Mouse (Mus musculus): ENCODE results near the gene Mri1. TPM values are rescaled to one million over a fixed set of nuclear protein-coding genes. Genes with fewer than 3 reads are reported as not detected.
A peak's percentile ranks its signal among the peaks of the same experiment; 100 is the strongest.

The Mri1 gene
- polyA plus RNA-seq, 1 experiment from 2014 or later: 48.4 TPM

- no peak overlapping the region for H3K9ac ChIP-seq
- no peaks in the 10 kb centered on the region for H3K36me3 ChIP-seq
- 55% methylated on average over 4 of the region's 4 CpGs for WGBS (ENCODE audit: insufficient replicate concordance)
- no peak overlapping the region for H3K4me3 ChIP-seq (replicated peaks)
- H3K4me1 ChIP-seq (replicated peaks): peaks cover 24% of the 10 kb centered on the region
- H3K9me3 ChIP-seq (replicated peaks): no peaks in the 10 kb centered on the region
- no peak overlapping the region for H3K4me2 ChIP-seq
- H3K27ac ChIP-seq: no peak overlapping the region
- H3K27me3 ChIP-seq: no peaks in the 10 kb centered on the region
- DNase-seq: no peak
- no peak for ATAC-seq (ENCODE audit: low read depth)
Measured at GRCm38 (mm10) chr8:84272302-84272701, 15.2 kb upstream of the Mri1 start.

- H3K4me3 ChIP-seq (replicated peaks): peak within 1 kb of the TSS; percentile 83
- H3K9me3 ChIP-seq (replicated peaks): no peaks in the 10 kb centered on the region
- peaks cover 19% of the 10 kb centered on the region for H3K36me3 ChIP-seq
- H3K27me3 ChIP-seq: no peaks in the 10 kb centered on the region
- peaks cover 15% of the 10 kb centered on the region for H3K4me1 ChIP-seq (replicated peaks)
- H3K9ac ChIP-seq: peak within 1 kb of the TSS; percentile 81
- H3K4me2 ChIP-seq: peak within 1 kb of the TSS; percentile 84
- under 1% methylated on average over 44 of the region's 44 CpGs for WGBS (ENCODE audit: insufficient replicate concordance)
- peak within 1 kb of the TSS; percentile 45 for H3K27ac ChIP-seq
- DNase-seq (peak; percentile 100), ATAC-seq (ENCODE audit: low read depth) (peak; percentile 99)
Measured at GRCm38 (mm10) chr8:84269950-84270773, 13.0 kb upstream of the Mri1 start, which contains the start of gene Ccdc130. Ccdc130 (minus strand) TSS chr8:84270380.

- 75% methylated on average over 4 of the region's 4 CpGs for WGBS (ENCODE audit: insufficient replicate concordance)
- DNase-seq: no peak
- Histone ChIP-seq H3K4me2 (no peak overlapping the region), H3K4me1 (replicated peaks) (peaks cover 16% of the 10 kb centered on the region), H3K9me3 (replicated peaks) (no peaks in the 10 kb centered on the region), H3K9ac (no peak overlapping the region), H3K36me3 (peaks cover 80% of the 10 kb centered on the region), H3K4me3 (replicated peaks) (no peak overlapping the region), H3K27ac (no peak overlapping the region), H3K27me3 (no peaks in the 10 kb centered on the region)
- ATAC-seq (ENCODE audit: low read depth): no peak
Measured at GRCm38 (mm10) chr8:84261098-84261497, 4.0 kb upstream of the Mri1 start.

GRCm38 (mm10) chr8:84256458-84256821 is 686 bp downstream of the Mri1 start:
- ATAC-seq (ENCODE audit: low read depth): peak; percentile 62
- 8% methylated on average over 6 of the region's 6 CpGs for WGBS (ENCODE audit: insufficient replicate concordance)
- Histone ChIP-seq H3K27ac (peak overlapping the region; percentile 95), H3K4me1 (replicated peaks) (peaks cover 21% of the 10 kb centered on the region), H3K36me3 (peaks cover 70% of the 10 kb centered on the region), H3K4me3 (replicated peaks) (peak overlapping the region; percentile 88), H3K27me3 (no peaks in the 10 kb centered on the region), H3K9ac (peak overlapping the region; percentile 91), H3K4me2 (peak overlapping the region; percentile 100), H3K9me3 (replicated peaks) (no peaks in the 10 kb centered on the region)
- DNase-seq: peak; percentile 24

GRCm38 (mm10) chr8:84255858-84256257 is 1.3 kb downstream of the Mri1 start:
- H3K36me3 ChIP-seq: peaks cover 72% of the 10 kb centered on the region
- H3K9me3 ChIP-seq (replicated peaks): no peaks in the 10 kb centered on the region
- H3K9ac ChIP-seq: peak overlapping the region; percentile 91
- H3K27me3 ChIP-seq: no peaks in the 10 kb centered on the region
- 64% methylated on average over 3 of the region's 3 CpGs for WGBS (ENCODE audit: insufficient replicate concordance)
- peak overlapping the region; percentile 88 for H3K4me3 ChIP-seq (replicated peaks)
- peak overlapping the region; percentile 100 for H3K4me2 ChIP-seq
- H3K27ac ChIP-seq: peak overlapping the region; percentile 95
- no peak for ATAC-seq (ENCODE audit: low read depth)
- H3K4me1 ChIP-seq (replicated peaks): peaks cover 21% of the 10 kb centered on the region
- no peak for DNase-seq

GRCm38 (mm10) chr8:84249257-84250170 is 7.6 kb downstream of the Mri1 start, which contains the start of gene D8Ertd738e:
D8Ertd738e (minus strand) TSS chr8:84249719.
- peak within 1 kb of the TSS; percentile 80 for H3K4me2 ChIP-seq
- H3K27me3 ChIP-seq: no peaks in the 10 kb centered on the region
- H3K4me1 ChIP-seq (replicated peaks): peaks cover 23% of the 10 kb centered on the region
- H3K27ac ChIP-seq: peak within 1 kb of the TSS; percentile 86
- H3K36me3 ChIP-seq: peaks cover 75% of the 10 kb centered on the region
- H3K4me3 ChIP-seq (replicated peaks): peak within 1 kb of the TSS; percentile 93
- 3% methylated on average over 52 of the region's 52 CpGs for WGBS (ENCODE audit: insufficient replicate concordance)
- DNase-seq: peak; percentile 81
- peak within 1 kb of the TSS; percentile 91 for H3K9ac ChIP-seq
- peak; percentile 94 for ATAC-seq (ENCODE audit: low read depth)
- no peaks in the 10 kb centered on the region for H3K9me3 ChIP-seq (replicated peaks)

- 47% methylated on average over 2 of the region's 2 CpGs for WGBS (ENCODE audit: insufficient replicate concordance)
- Histone ChIP-seq H3K9ac (no peak overlapping the region), H3K27ac (no peak overlapping the region), H3K27me3 (no peaks in the 10 kb centered on the region), H3K4me2 (no peak overlapping the region), H3K4me3 (replicated peaks) (no peak overlapping the region), H3K9me3 (replicated peaks) (no peaks in the 10 kb centered on the region), H3K4me1 (replicated peaks) (peaks cover 9% of the 10 kb centered on the region), H3K36me3 (peaks cover 26% of the 10 kb centered on the region)
- ATAC-seq (ENCODE audit: low read depth) (no peak), DNase-seq (no peak)
Measured at GRCm38 (mm10) chr8:84241821-84242220, 15.3 kb downstream of the Mri1 start.

GRCm38 (mm10) chr8:84241167-84241566 is 16.0 kb downstream of the Mri1 start:
- Histone ChIP-seq H3K36me3 (peaks cover 19% of the 10 kb centered on the region), H3K4me1 (replicated peaks) (peaks cover 15% of the 10 kb centered on the region), H3K27me3 (no peaks in the 10 kb centered on the region), H3K9me3 (replicated peaks) (no peaks in the 10 kb centered on the region), H3K27ac (no peak overlapping the region), H3K4me2 (no peak overlapping the region), H3K9ac (no peak overlapping the region), H3K4me3 (replicated peaks) (no peak overlapping the region)
- no peak for DNase-seq
- no peak for ATAC-seq (ENCODE audit: low read depth)
- 66% methylated on average over 6 of the region's 6 CpGs for WGBS (ENCODE audit: insufficient replicate concordance)

GRCm38 (mm10) chr8:84237542-84238229 is 19.4 kb downstream of the Mri1 start:
- Histone ChIP-seq H3K4me3 (replicated peaks) (peak overlapping the region; percentile 69), H3K4me2 (peak overlapping the region; percentile 89), H3K4me1 (replicated peaks) (peaks cover 24% of the 10 kb centered on the region), H3K9ac (peak overlapping the region; percentile 75), H3K36me3 (no peaks in the 10 kb centered on the region), H3K9me3 (replicated peaks) (no peaks in the 10 kb centered on the region), H3K27me3 (no peaks in the 10 kb centered on the region), H3K27ac (peak overlapping the region; percentile 80)
- no peak for ATAC-seq (ENCODE audit: low read depth)
- 14% methylated on average over 19 of the region's 19 CpGs for WGBS (ENCODE audit: insufficient replicate concordance)
- DNase-seq: no peak

GRCm38 (mm10) chr8:84236998-84237473 is 20.1 kb downstream of the Mri1 start, which contains the start of gene Zswim4:
Zswim4 (minus strand) TSS chr8:84237055.
- under 1% methylated on average over 35 of the region's 35 CpGs for WGBS (ENCODE audit: insufficient replicate concordance)
- H3K27me3 ChIP-seq: no peaks in the 10 kb centered on the region
- DNase-seq (peak; percentile 97), ATAC-seq (ENCODE audit: low read depth) (peak; percentile 99)
- peak within 1 kb of the TSS; percentile 94 for H3K4me2 ChIP-seq
- no peaks in the 10 kb centered on the region for H3K9me3 ChIP-seq (replicated peaks)
- no peaks in the 10 kb centered on the region for H3K36me3 ChIP-seq
- H3K27ac ChIP-seq: peak within 1 kb of the TSS; percentile 80
- H3K4me1 ChIP-seq (replicated peaks): peaks cover 24% of the 10 kb centered on the region
- H3K9ac ChIP-seq: peak within 1 kb of the TSS; percentile 93
- H3K4me3 ChIP-seq (replicated peaks): peak within 1 kb of the TSS; percentile 86
